Mouse (Mus musculus) kidney, postnatal 0 days (tissue): Measurements from ENCODE around the gene Erp29. TPM values are rescaled to one million over a fixed set of nuclear protein-coding genes. Genes with fewer than 3 reads are reported as not detected.
A peak's percentile ranks its signal among the peaks of the same experiment; 100 is the strongest.

Experiments
- ATAC-seq: fragments of 200-750 bp; cut with Nextera tagmentation; replicated peaks from 2 replicates; pipeline ENCODE4 v1.8.0; 2017; ENCODE audit warnings: low read depth, moderate number of reproducible peaks, moderate TSS enrichment, moderate library complexity; ENCODE audit not compliant: low FRiP score
- DNase-seq: peaks from one replicate; pipeline ENCODE4 v3.0.0-alpha.2; 2016; ENCODE audit warnings: low spot score
- H3K27ac ChIP-seq: fragments of 300-500 bp; sonication (generic); 2 replicates; pipeline ENCODE4 v1.5.1; 2014; ENCODE audit warnings: mild to moderate bottlenecking
- H3K27me3 ChIP-seq: fragments of 300-500 bp; sonication (generic); 2 replicates; pipeline ENCODE4 v1.6.1; 2014; ENCODE audit warnings: low read length, mixed read lengths; ENCODE audit not compliant: insufficient read depth
- H3K36me3 ChIP-seq: fragments of 300-500 bp; sonication (generic); 2 replicates; pipeline ENCODE4 v1.6.1; 2014; ENCODE audit warnings: low read length, mixed read lengths; ENCODE audit not compliant: insufficient read depth
- H3K4me1 ChIP-seq: fragments of 300-500 bp; sonication (generic); replicated peaks from 2 replicates; pipeline ENCODE4 v1.6.1; 2014; ENCODE audit warnings: antibody characterized with exemption, low read length, mixed read lengths; ENCODE audit not compliant: insufficient read depth
- H3K4me2 ChIP-seq: fragments of 300-500 bp; sonication (generic); 2 replicates; pipeline ENCODE4 v1.6.1; 2014; ENCODE audit warnings: mild to moderate bottlenecking, low read length, moderate library complexity, mixed read lengths
- H3K4me3 ChIP-seq: fragments of 300-500 bp; sonication (generic); replicated peaks from 2 replicates; pipeline ENCODE4 v1.5.1; 2014; ENCODE audit warnings: low read depth, low read length
- H3K9ac ChIP-seq: fragments of 300-500 bp; sonication (generic); 2 replicates; pipeline ENCODE4 v1.6.1; 2014; ENCODE audit warnings: low read depth, low read length
- H3K9me3 ChIP-seq: fragments of 300-500 bp; sonication (generic); replicated peaks from 2 replicates; pipeline ENCODE4 v1.6.1; 2016; ENCODE audit warnings: low read length, inconsistent platforms, mixed read lengths
- CTCF ChIP-seq: IDR thresholded peaks from 2 replicates; pipeline ENCODE4 v1.5.1; 2016; ENCODE audit warnings: antibody characterized with exemption, low read depth, mild to moderate bottlenecking, moderate library complexity
- WGBS: fragments of 180-500 bp; shearing (Covaris S2); extraction: QIAGEN DNeasy Blood & Tissue Kit; methylation state at CpG from one replicate; pipeline ENCODE4 v1.1.7; 2014; 5-methylcytosine and 5-hydroxymethylcytosine counted together
- polyA plus RNA-seq: library from polyadenylated mRNA; unstranded; fragments of >200 nt; fragmentation: Nextera tagmentation; extraction: Ambion mirVana; gene quantifications from 2 replicates; pipeline ENCODE4 v1.2.1, GENCODE M21; 2015

Gene Erp29
- polyA plus RNA-seq, 1 experiment from 2014 or later = 190 TPM

GRCm38 (mm10) chr5:121451203-121451602, 1.1 kb downstream of the Erp29 start:
- no peak for ATAC-seq
- 13% methylated on average over 8 of the region's 8 CpGs for WGBS

GRCm38 (mm10) chr5:121450476-121450875, 1.8 kb downstream of the Erp29 start:
- Histone ChIP-seq H3K9me3 (no peaks in the 10 kb centered on the region), H3K9ac (no peak overlapping the region), H3K4me1 (peaks cover 18% of the 10 kb centered on the region), H3K27ac (no peak overlapping the region), H3K36me3 (peaks cover 17% of the 10 kb centered on the region), H3K27me3 (no peaks in the 10 kb centered on the region), H3K4me2 (no peak overlapping the region), H3K4me3 (no peak overlapping the region)
- DNase-seq = no peak
- no peak for ATAC-seq
- no peak for TF ChIP-seq CTCF
- 63% methylated on average over 9 of the region's 9 CpGs for WGBS

More at GRCm38 (mm10) chr5:121451203-121451602, 1.1 kb downstream of the Erp29 start:
- peak overlapping the region; percentile 90 for H3K9ac ChIP-seq
- H3K27me3 ChIP-seq = no peaks in the 10 kb centered on the region
- peaks cover 13% of the 10 kb centered on the region for H3K36me3 ChIP-seq
- H3K27ac ChIP-seq = peak overlapping the region; percentile 97; the same call in 1 of the 2 replicates
- peaks cover 18% of the 10 kb centered on the region for H3K4me1 ChIP-seq
- TF ChIP-seq CTCF = no peak
- H3K4me2 ChIP-seq = peak overlapping the region; percentile 92
- no peaks in the 10 kb centered on the region for H3K9me3 ChIP-seq
- peak; percentile 25 for DNase-seq
- H3K4me3 ChIP-seq = peak overlapping the region; percentile 91

- ATAC-seq (no peak), DNase-seq (peak; percentile 84)
- H3K27me3 ChIP-seq = no peaks in the 10 kb centered on the region
Measured at GRCm38 (mm10) chr5:121449976-121450375, 2.3 kb downstream of the Erp29 start.

GRCm38 (mm10) chr5:121448450-121448849, 3.9 kb downstream of the Erp29 start:
- H3K9me3 ChIP-seq = no peaks in the 10 kb centered on the region

More at GRCm38 (mm10) chr5:121449976-121450375, 2.3 kb downstream of the Erp29 start:
- Histone ChIP-seq H3K4me2 (no peak overlapping the region), H3K9ac (no peak overlapping the region), H3K27ac (no peak overlapping the region), H3K4me1 (peaks cover 18% of the 10 kb centered on the region), H3K36me3 (peaks cover 20% of the 10 kb centered on the region), H3K4me3 (no peak overlapping the region), H3K9me3 (no peaks in the 10 kb centered on the region)
- TF ChIP-seq CTCF = peak; percentile 65
- WGBS = 68% methylated on average over 6 of the region's 6 CpGs

GRCm38 (mm10) chr5:121444870-121445269, 7.4 kb downstream of the Erp29 start:
- ATAC-seq (no peak), DNase-seq (no peak)
- H3K9ac ChIP-seq = no peak overlapping the region
- H3K36me3 ChIP-seq = peaks cover 52% of the 10 kb centered on the region
- TF ChIP-seq CTCF = no peak
- 89% methylated on average over 5 of the region's 5 CpGs for WGBS
- no peaks in the 10 kb centered on the region for H3K27me3 ChIP-seq
- H3K4me2 ChIP-seq = no peak overlapping the region
- no peaks in the 10 kb centered on the region for H3K9me3 ChIP-seq
- no peaks in the 10 kb centered on the region for H3K4me1 ChIP-seq
- H3K4me3 ChIP-seq = no peak overlapping the region
- no peak overlapping the region for H3K27ac ChIP-seq

More at GRCm38 (mm10) chr5:121448450-121448849, 3.9 kb downstream of the Erp29 start:
- peak; percentile 58 for TF ChIP-seq CTCF
- no peak overlapping the region for H3K27ac ChIP-seq
- DNase-seq (no peak), ATAC-seq (no peak)
- peaks cover 10% of the 10 kb centered on the region for H3K4me1 ChIP-seq
- H3K36me3 ChIP-seq = peaks cover 33% of the 10 kb centered on the region
- no peak overlapping the region for H3K4me2 ChIP-seq
- no peak overlapping the region for H3K9ac ChIP-seq
- no peaks in the 10 kb centered on the region for H3K27me3 ChIP-seq
- 94% methylated on average over 3 of the region's 3 CpGs for WGBS
- no peak overlapping the region for H3K4me3 ChIP-seq

- Histone ChIP-seq H3K4me1 (no peaks in the 10 kb centered on the region), H3K9me3 (no peaks in the 10 kb centered on the region), H3K27me3 (no peaks in the 10 kb centered on the region), H3K4me3 (no peak overlapping the region), H3K9ac (no peak overlapping the region), H3K27ac (no peak overlapping the region), H3K4me2 (no peak overlapping the region), H3K36me3 (peaks cover 65% of the 10 kb centered on the region)
- peak; percentile 59 for TF ChIP-seq CTCF
- 88% methylated on average over 3 of the region's 3 CpGs for WGBS
- DNase-seq = peak; percentile 52
- ATAC-seq = no peak
Measured at GRCm38 (mm10) chr5:121443548-121443947, 8.8 kb downstream of the Erp29 start.

GRCm38 (mm10) chr5:121438756-121439155, 13.6 kb downstream of the Erp29 start:
- DNase-seq (no peak), ATAC-seq (no peak)
- no peak for TF ChIP-seq CTCF

More at GRCm38 (mm10) chr5:121438756-121439155, 13.6 kb downstream of the Erp29 start:
- Histone ChIP-seq H3K27me3 (no peaks in the 10 kb centered on the region), H3K4me2 (no peak overlapping the region), H3K4me1 (no peaks in the 10 kb centered on the region), H3K9me3 (no peaks in the 10 kb centered on the region), H3K36me3 (peaks cover 76% of the 10 kb centered on the region), H3K27ac (no peak overlapping the region), H3K4me3 (no peak overlapping the region), H3K9ac (no peak overlapping the region)
- 93% methylated on average over 11 of the region's 11 CpGs for WGBS
